Mouse (Mus musculus): ENCODE measurements around the gene Slc28a3.

The Slc28a3 gene

GRCm38 (mm10) chr13:58610716-58611115 lies at the start of gene Slc28a3:
Gene Slc28a3 (minus strand): TSS chr13:58610877.
- no peak for DNase-seq (ENCODE audit: low spot score)

GRCm38 (mm10) chr13:58657987-58658386 lies 47.3 kb upstream of the Slc28a3 start:
- DNase-seq (ENCODE audit: low spot score): no peak

GRCm38 (mm10) chr13:58656885-58657284 lies 46.2 kb upstream of the Slc28a3 start:
- DNase-seq (ENCODE audit: low spot score): no peak

GRCm38 (mm10) chr13:58655552-58655951 lies 44.9 kb upstream of the Slc28a3 start:
- DNase-seq (ENCODE audit: low spot score): no peak

GRCm38 (mm10) chr13:58640330-58640729 lies 29.7 kb upstream of the Slc28a3 start:
- peak; percentile 46 for DNase-seq (ENCODE audit: low spot score)

- DNase-seq (ENCODE audit: low spot score): peak; percentile 29
These were observed 28.3 kb upstream of the Slc28a3 start for GRCm38 (mm10) chr13:58638950-58639349.

DNA sequence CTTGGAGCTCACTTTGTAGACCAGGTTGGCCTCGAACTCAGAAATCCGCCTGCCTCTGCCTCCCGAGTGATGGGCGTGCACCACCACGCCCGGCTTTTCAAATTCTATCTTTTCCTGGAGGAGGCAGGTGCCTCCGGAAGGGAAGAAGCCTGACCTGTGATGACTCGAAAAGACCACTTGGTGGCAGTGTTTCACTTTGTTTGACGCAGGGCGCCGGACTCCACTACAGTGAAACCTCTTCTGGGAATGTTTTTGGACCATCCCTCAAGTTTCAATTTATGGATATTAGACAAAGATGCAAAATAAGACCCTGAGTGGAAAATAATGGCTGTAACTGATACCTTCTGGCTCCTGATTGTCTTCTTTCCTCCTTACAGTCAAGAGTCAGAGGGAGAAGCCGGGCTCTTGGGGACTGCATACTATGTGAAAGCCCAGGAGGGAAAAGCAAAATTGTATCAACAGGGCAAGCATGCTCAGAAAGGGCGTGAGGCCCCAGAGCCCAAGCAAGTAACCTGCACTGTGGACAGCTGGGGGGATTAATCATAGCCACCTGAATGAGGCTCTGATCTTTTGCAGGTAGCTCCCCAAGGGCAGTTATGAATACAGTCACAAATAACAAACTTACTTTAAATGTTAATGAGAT lies 26.8 kb upstream of the Slc28a3 start:
- peak; percentile 51 for DNase-seq (ENCODE audit: low spot score)

GRCm38 (mm10) chr13:58633887-58634286 lies 23.2 kb upstream of the Slc28a3 start:
- no peak for DNase-seq (ENCODE audit: low spot score)

DNA sequence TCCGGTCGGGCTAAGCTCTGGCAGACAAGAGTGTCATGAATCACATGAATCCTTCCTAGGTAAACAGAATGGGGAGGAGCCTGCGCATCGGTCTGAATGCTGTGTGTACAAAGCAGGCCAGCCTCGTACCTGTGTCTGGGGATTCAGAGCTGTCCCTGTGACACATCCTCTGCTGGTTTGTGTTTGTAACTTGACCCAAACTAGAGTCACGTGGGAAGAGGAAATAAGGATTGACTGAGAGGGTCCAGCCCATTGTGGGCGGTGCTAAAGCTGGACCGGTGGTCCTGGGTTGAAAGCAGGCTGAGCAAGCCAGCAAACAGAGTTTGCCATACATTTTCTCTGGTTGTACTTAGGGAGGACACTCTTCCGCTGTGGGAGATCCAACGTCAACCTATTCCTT lies 20.1 kb upstream of the Slc28a3 start:
- DNase-seq (ENCODE audit: low spot score): no peak

DNA sequence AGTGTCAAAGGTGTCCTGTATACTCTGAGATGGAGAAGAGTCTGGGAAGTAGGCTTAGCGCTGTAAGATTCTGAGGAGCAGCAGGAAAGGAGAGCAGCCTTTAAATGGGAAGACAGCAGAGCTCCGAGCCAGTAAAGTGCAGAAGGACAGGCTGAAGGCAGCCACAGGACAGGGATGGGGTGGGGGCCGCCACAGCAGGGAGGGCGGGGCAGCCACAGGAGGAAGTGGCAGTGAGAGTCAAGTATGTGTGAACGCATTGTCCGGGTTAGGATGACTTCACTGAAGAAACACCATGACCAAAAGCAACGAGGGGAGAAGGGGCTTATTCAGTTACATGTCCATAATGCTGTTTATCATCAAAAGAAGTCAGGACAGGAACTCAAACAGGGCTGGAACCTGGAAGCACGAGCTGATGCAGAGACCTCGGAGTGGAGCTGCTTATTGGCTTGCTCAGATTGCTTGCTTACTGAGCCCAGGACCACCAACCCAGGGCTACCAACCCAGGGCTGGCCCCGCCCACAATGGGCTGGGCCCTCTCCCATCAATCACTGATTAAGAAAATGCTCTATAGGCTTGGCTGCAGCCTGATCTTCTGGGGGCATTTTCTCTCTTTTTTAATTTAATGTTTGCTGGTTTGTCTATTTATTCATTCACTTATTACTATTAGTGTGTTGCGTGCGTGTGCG lies 18.8 kb upstream of the Slc28a3 start:
- no peak for DNase-seq (ENCODE audit: low spot score)

DNA sequence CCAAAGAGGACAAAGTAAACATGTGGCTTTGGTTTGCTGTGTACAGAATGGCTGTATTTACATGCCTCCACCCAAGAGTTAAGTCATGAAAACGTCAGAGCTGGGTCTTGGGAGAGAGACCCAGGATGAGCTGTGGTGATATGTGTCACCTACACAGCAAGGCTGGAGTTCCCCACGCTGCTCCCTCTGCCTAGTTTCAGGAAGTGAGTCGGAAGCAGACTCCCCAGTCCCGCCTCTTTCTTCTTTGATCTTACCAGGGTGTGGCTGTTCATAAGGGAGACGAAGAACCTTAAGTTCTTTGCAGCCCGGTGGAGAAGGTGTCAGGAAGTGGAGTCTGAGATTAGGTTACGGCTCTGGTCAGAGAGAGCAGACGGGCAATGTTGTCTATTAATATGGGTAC lies 12.0 kb upstream of the Slc28a3 start:
- no peak for DNase-seq (ENCODE audit: low spot score)

GRCm38 (mm10) chr13:58619301-58619700 lies 8.6 kb upstream of the Slc28a3 start:
- DNase-seq (ENCODE audit: low spot score): no peak

DNA sequence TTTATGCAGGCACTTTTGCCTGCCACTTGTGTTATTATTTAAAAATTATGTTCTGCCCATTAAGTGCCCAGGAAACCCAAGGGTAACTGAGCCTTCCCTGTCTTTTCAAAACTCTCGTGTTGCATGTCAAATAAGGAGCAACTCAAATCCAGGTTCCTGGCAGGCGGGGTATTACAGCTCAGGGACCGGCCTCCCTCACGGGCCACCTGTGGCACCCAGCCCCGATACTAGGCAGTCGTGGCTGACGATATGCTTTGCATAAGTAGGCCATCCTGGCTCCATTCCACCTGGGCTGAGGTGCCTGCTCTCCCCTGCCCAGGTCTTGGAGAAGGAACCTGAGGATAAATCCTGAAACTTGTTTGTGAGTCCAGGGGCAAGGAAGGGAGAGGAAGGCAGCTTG lies 618 bp downstream of the Slc28a3 start:
- DNase-seq (ENCODE audit: low spot score): no peak

GRCm38 (mm10) chr13:58601201-58601855 lies 9.3 kb downstream of the Slc28a3 start:
- peak; percentile 39 for DNase-seq (ENCODE audit: low spot score)

GRCm38 (mm10) chr13:58598578-58598977 lies 12.1 kb downstream of the Slc28a3 start:
- DNase-seq (ENCODE audit: low spot score): no peak

- DNase-seq (ENCODE audit: low spot score): peak; percentile 70
These were observed 17.5 kb downstream of the Slc28a3 start for GRCm38 (mm10) chr13:58593129-58593528.

DNA sequence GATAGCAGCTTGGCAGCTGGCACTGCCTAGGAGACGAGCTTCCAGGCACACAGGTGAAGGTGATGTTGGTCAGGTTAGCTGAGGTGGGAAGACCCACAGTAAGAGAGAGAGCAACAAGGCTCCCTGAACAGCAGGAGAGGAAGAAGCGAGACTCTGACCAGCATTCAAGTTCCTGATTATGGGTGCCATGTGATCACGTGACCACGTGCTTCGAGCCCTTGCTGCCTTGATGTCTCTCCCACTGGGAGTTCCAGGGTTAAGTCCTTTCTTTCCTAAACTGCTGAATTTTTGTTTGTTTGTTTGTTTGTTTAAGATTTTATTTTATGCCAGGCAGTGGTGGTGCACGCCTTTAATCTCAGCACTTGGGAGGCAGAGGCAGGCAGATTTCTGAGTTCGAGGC lies 18.8 kb downstream of the Slc28a3 start:
- DNase-seq (ENCODE audit: low spot score): no peak

DNA sequence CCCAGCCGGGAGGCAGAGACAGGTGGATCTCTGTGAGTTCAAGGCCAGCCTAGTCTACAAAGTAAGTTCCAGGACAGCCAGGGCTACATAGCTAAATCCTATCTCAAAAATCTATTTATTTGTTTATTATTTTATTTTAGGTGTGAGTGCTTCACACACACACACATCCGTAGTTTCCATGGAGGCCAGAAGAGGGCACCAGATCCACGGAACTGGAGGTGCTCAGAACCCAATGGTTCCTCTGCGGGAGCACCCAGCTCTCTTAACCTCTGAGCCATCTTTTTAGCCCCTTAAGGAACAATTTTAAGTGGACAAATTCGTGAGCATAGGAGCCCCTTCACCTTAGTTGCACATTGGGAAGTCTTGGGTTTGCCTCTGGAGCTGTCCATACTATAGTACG lies 20.0 kb downstream of the Slc28a3 start:
- peak; percentile 49 for DNase-seq (ENCODE audit: low spot score)

DNA sequence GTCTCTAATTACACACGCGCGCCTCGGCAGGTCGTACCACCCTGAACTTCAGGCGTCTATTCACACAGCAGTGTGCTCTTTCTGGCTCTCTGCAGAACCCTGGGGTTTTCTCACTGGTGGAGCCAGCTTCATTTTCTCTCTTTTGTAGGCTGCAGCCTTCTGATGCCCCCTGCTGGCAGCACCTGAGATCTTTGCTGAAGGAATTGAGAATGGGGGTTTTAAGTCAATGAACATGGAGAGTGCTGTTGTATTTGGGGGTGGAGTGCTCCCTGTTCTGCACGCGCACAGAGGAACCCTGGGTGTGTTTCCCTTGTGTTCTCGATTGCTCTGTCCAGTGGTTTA lies 21.2 kb downstream of the Slc28a3 start:
- DNase-seq (ENCODE audit: low spot score): peak; percentile 71

GRCm38 (mm10) chr13:58588655-58589516 lies 21.8 kb downstream of the Slc28a3 start:
- DNase-seq (ENCODE audit: low spot score): no peak

GRCm38 (mm10) chr13:58587962-58588361 lies 22.7 kb downstream of the Slc28a3 start:
- no peak for DNase-seq (ENCODE audit: low spot score)

GRCm38 (mm10) chr13:58566181-58566580 lies 44.5 kb downstream of the Slc28a3 start:
- no peak for DNase-seq (ENCODE audit: low spot score)
